8 mouse cellular contexts compared by ENCODE assay signal in genomic region chr7:27195681-27196611, GRCm38 (mm10). TPM values are rescaled to one million over a fixed set of nuclear protein-coding genes. Genes with fewer than 3 reads are reported as not detected.
DNase-seq lines count a peak whose midpoint lies in the region; ATAC-seq lines count a peak whose summit lies in the region.

Gene BC024978, plus strand, starts transcription at chr7:27195781.
Gene Snrpa, minus strand, starts transcription at chr7:27196271.

- H3K79me2 ChIP-seq in macrophage (ENCODE audit: inconsistent target) = peaks cover 47% of the 10 kb centered on the region

- no peaks in the 10 kb centered on the region for H3K27me3 ChIP-seq in hindbrain, embryonic 16.5 days (replicated peaks; ENCODE audit: control insufficient read depth, insufficient read depth, low read length)

- H3K9me3 ChIP-seq in hindbrain, embryonic 16.5 days (ENCODE audit: control insufficient read depth, low read length) = no peaks in the 10 kb centered on the region

- peaks cover 20% of the 10 kb centered on the region for H3K4me1 ChIP-seq in hindbrain, embryonic 16.5 days (ENCODE audit: control insufficient read depth, insufficient read depth, low read depth, low read length)

- DNase-seq in WW6 (ENCODE audit: low read depth, low spot score) = peak; percentile 94
- DNase-seq in cerebellum, postnatal 4 days (ENCODE audit: low spot score in 2 of 2) = peak; percentile 82 to 91
- DNase-seq in gastrocnemius, adult 18-20 months (ENCODE audit: low spot score) = peak; percentile 98
- DNase-seq in left cerebral cortex, adult 18-20 months (ENCODE audit: low spot score in 2 of 2) = peak; percentile 96 to 97
- DNase-seq in right cerebral cortex, adult 18-20 months = peak; percentile 99
- peak; percentile 85 for DNase-seq in urinary bladder, postnatal 10 days (ENCODE audit: low spot score)

- peaks cover 21% of the 10 kb centered on the region for H3K36me3 ChIP-seq in hindbrain, embryonic 16.5 days (ENCODE audit: control insufficient read depth, insufficient read depth, low read length)
- peaks cover 30% of the 10 kb centered on the region for H3K36me3 ChIP-seq in macrophage (ENCODE audit: inconsistent target)

- ATAC-seq in hindbrain, embryonic 16.5 days = peak; percentile 98

- WGBS in hindbrain, embryonic 16.5 days = under 1% methylated on average over 64 of the region's 64 CpGs
- under 1% methylated on average over 64 of the region's 64 CpGs for WGBS in macrophage (ENCODE audit: missing documents)

- H3K4me2 ChIP-seq in hindbrain, embryonic 16.5 days (ENCODE audit: low read length) = peak within 1 kb of the TSS; percentile 94

- H3K9ac ChIP-seq in hindbrain, embryonic 16.5 days (ENCODE audit: low read depth, low read length) = peak within 1 kb of the TSS; percentile 88

- peak within 1 kb of the TSS; percentile 83 for H3K4me3 ChIP-seq in hindbrain, embryonic 16.5 days (ENCODE audit: low read length)
- H3K4me3 ChIP-seq in macrophage (ENCODE audit: inconsistent target) = peak within 1 kb of the TSS; percentile 54

- peak within 1 kb of the TSS; percentile 98 for H3K27ac ChIP-seq in hindbrain, embryonic 16.5 days (ENCODE audit: low read depth, low read length)
- peak within 1 kb of the TSS; percentile 96 for H3K27ac ChIP-seq in macrophage

RNA-seq across cellular contexts. Expression of gene BC024978, which starts in this region (rescaled TPM):
- 10 to 100 TPM; 14.3 to 14.6 TPM for total RNA-seq in gastrocnemius, adult 18-20 months (2021)
- polyA plus RNA-seq in hindbrain, embryonic 16.5 days (2015; fragmentation: Nextera tagmentation; extraction: Ambion mirVana) = 2.7 and 3.7 TPM in 2 replicates
- total RNA-seq in left cerebral cortex, adult 18-20 months (2021) = 10 to 100 TPM; 19.7 to 22.7 TPM
- total RNA-seq in macrophage (2018; cell fraction: chromatin; rRNA removed) = 10 to 100 TPM in 22 of 26 experiments, 1 to 10 TPM in 4; 5.7 to 25.5 (median 14.7) TPM
- total RNA-seq in macrophage (2018; cell fraction: cytosol; rRNA removed) = 10 to 100 TPM in 1 of 26 experiments, 1 to 10 TPM in 25; 6.5 to 12.0 (median 8.4) TPM
- total RNA-seq in macrophage (2018; cell fraction: nucleus; rRNA removed) = 10 to 100 TPM in 20 of 26 experiments, 1 to 10 TPM in 6; 5.8 to 23.7 (median 15.1) TPM
- 5.6 to 8.4 TPM (median 6.5 TPM) in 3 replicates for polyA plus RNA-seq in macrophage (2018)

RNA-seq across cellular contexts. Expression of gene Snrpa, which starts in this region (rescaled TPM):
- total RNA-seq in gastrocnemius, adult 18-20 months (2021) = 10 to 100 TPM; 27.5 to 33.0 TPM
- polyA plus RNA-seq in hindbrain, embryonic 16.5 days (2015; fragmentation: Nextera tagmentation; extraction: Ambion mirVana) = 177 and 194 TPM in 2 replicates
- total RNA-seq in left cerebral cortex, adult 18-20 months (2021) = 10 to 100 TPM; 75.9 to 85.9 TPM
- total RNA-seq in macrophage (2018; cell fraction: chromatin; rRNA removed) = 10 to 100 TPM; 18.0 to 72.3 (median 50.1) TPM
- 10 to 100 TPM; 51.9 to 79.0 (median 62.5) TPM for total RNA-seq in macrophage (2018; cell fraction: cytosol; rRNA removed)
- 100 to 1,000 TPM in 1 of 26 experiments, 10 to 100 TPM in 25; 22.3 to 135 (median 47.9) TPM for total RNA-seq in macrophage (2018; cell fraction: nucleus; rRNA removed)
- 56.0 to 80.4 TPM (median 77.1 TPM) in 3 replicates for polyA plus RNA-seq in macrophage (2018)

Comparison
In these comparisons a context has a peak if more than half of its experiments do, and no peak if none do; other contexts are left out.
1. Peak in every context shown above with its lines: DNase-seq, ATAC-seq, H3K4me3 ChIP-seq and H3K27ac ChIP-seq.